Mouse (Mus musculus): ENCODE results near the gene Mdm2. TPM values are rescaled to one million over a fixed set of nuclear protein-coding genes. Genes with fewer than 3 reads are reported as not detected.
A peak's percentile ranks its signal among the peaks of the same experiment; 100 is the strongest.

The Mdm2 gene
- polyA plus RNA-seq, 1 experiment from 2014 or later: 67.5 TPM

DNA sequence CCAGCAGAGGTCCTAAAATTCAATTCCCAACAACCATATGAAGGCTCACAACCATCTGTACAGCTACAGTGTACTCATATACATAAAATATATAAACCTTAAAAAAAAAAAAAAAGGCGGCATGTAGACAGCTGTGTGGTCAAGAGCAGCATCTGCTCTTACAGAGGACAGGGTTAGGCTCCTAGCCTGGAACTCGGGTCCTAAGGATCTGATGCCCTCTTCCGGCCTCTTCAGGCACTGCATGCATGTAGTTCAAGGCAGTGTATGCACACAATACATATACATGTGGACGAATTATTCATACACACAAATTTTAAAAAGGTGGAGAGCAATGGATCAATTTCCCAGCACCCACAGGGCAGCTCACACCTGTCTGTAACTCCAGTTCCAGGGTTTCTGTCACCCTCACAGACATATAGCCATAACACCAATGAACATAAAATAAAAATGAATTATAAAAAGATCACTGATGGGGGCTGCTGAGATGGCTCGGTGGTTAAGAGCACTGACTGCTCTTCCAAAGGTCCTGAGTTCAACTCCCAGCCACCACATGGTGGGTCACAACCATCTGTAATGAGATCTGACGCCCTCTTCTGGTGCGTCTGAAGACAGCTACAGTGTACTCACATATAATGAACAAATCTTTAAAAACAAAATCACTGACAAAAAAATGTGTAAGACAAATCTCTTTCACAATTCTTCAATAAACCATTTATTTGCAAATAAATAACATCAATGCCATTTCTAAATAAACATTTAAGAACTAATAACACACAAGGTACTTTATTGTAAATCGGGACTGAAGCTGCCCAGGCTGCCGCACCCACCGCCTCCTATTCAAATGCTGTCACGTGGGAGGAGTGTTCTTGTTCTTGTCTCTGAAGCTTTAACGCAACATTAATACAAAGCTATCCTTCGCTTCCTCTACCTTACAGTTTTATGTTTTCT lies 22.1 kb downstream of the Mdm2 start:
- H3K4me3 ChIP-seq (replicated peaks): no peak overlapping the region
- H3K27ac ChIP-seq: no peak overlapping the region
- H3K27me3 ChIP-seq: no peaks in the 10 kb centered on the region
- peaks cover 60% of the 10 kb centered on the region for H3K36me3 ChIP-seq
- WGBS: 91% methylated on average over 13 of the region's 13 CpGs
- H3K9ac ChIP-seq (replicated peaks): no peak overlapping the region
- no peak overlapping the region for H3K4me2 ChIP-seq (replicated peaks)
- no peaks in the 10 kb centered on the region for H3K4me1 ChIP-seq (replicated peaks)
- H3K9me3 ChIP-seq: no peaks in the 10 kb centered on the region
- ATAC-seq: peak; percentile 43; the same call in 1 of the 2 replicates

GRCm38 (mm10) chr10:117687577-117687976 lies 23.0 kb downstream of the Mdm2 start:
- Histone ChIP-seq H3K4me3 (replicated peaks) (no peak overlapping the region), H3K9me3 (no peaks in the 10 kb centered on the region), H3K4me1 (replicated peaks) (no peaks in the 10 kb centered on the region), H3K36me3 (peaks cover 54% of the 10 kb centered on the region), H3K4me2 (replicated peaks) (no peak overlapping the region), H3K27me3 (no peaks in the 10 kb centered on the region), H3K27ac (no peak overlapping the region), H3K9ac (replicated peaks) (no peak overlapping the region)
- WGBS: 93% methylated on average over 7 of the region's 7 CpGs
- ATAC-seq: no peak

DNA sequence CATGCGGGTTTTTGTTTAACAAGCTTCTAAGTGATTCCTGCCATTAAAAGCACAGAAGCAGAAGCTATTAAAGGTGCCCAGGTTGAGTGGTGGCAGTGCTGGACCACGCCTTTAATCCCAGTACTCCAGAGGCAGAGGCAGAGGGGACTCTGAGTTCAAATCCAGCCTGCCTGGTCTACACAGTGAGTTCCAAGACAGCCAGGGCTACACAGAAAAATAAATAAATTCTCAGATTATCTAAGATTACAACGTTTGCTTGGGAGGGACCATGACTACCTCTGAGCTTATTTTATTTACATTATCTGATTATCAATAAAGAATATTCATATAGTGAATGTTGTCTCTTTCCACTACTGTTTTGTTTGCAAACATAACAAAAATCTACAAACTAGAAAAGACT lies 23.5 kb downstream of the Mdm2 start:
- Histone ChIP-seq H3K27me3 (no peaks in the 10 kb centered on the region), H3K4me3 (replicated peaks) (no peak overlapping the region), H3K9ac (replicated peaks) (no peak overlapping the region), H3K4me1 (replicated peaks) (no peaks in the 10 kb centered on the region), H3K9me3 (no peaks in the 10 kb centered on the region), H3K36me3 (peaks cover 48% of the 10 kb centered on the region), H3K4me2 (replicated peaks) (no peak overlapping the region), H3K27ac (no peak overlapping the region)
- no peak for ATAC-seq
- WGBS: 87% methylated on average over 3 of the region's 3 CpGs

- Histone ChIP-seq H3K4me2 (replicated peaks) (no peak overlapping the region), H3K36me3 (peaks cover 40% of the 10 kb centered on the region), H3K4me1 (replicated peaks) (no peaks in the 10 kb centered on the region), H3K27me3 (no peaks in the 10 kb centered on the region), H3K4me3 (replicated peaks) (no peak overlapping the region), H3K9me3 (no peaks in the 10 kb centered on the region), H3K9ac (replicated peaks) (no peak overlapping the region), H3K27ac (no peak overlapping the region)
- no peak for ATAC-seq
- 92% methylated on average over 13 of the region's 13 CpGs for WGBS
These were observed 24.5 kb downstream of the Mdm2 start for GRCm38 (mm10) chr10:117685849-117686591.

DNA sequence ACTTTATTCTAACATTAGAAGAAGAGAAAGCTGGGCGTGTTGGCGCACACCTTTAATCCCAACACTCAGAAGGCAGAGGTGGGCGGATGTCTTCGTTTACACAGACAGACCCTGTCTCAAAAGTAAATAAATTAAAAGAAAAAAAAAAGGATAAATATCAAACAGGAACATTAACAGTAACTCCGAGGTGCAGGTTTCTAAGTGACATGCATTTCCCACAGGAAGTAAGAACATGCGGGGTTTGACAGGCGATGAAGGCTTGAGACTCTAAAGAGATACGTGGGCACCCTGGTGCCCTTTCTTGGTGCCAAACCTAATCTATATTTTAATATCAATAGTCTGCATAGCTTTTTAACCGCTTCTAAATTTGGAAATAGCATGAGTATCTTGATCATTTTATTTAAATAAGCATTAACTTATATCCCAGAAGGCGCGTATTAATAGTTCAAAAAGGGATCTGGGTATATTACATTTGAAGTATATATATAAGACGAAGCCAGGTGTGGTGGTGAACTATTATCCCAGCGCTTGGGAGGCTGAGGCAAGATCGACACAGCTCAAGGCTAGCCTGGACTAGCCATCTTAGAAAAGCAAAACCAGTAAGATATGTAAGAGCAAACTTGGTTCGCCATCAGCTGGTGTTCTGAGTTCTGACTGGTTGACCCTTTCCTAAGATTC lies 25.2 kb downstream of the Mdm2 start:
- Histone ChIP-seq H3K4me3 (replicated peaks) (no peak overlapping the region), H3K27ac (no peak overlapping the region), H3K27me3 (no peaks in the 10 kb centered on the region), H3K9ac (replicated peaks) (no peak overlapping the region), H3K9me3 (no peaks in the 10 kb centered on the region), H3K4me1 (replicated peaks) (no peaks in the 10 kb centered on the region), H3K36me3 (peaks cover 33% of the 10 kb centered on the region), H3K4me2 (replicated peaks) (no peak overlapping the region)
- ATAC-seq: no peak
- WGBS: 93% methylated on average over 15 of the region's 15 CpGs

DNA sequence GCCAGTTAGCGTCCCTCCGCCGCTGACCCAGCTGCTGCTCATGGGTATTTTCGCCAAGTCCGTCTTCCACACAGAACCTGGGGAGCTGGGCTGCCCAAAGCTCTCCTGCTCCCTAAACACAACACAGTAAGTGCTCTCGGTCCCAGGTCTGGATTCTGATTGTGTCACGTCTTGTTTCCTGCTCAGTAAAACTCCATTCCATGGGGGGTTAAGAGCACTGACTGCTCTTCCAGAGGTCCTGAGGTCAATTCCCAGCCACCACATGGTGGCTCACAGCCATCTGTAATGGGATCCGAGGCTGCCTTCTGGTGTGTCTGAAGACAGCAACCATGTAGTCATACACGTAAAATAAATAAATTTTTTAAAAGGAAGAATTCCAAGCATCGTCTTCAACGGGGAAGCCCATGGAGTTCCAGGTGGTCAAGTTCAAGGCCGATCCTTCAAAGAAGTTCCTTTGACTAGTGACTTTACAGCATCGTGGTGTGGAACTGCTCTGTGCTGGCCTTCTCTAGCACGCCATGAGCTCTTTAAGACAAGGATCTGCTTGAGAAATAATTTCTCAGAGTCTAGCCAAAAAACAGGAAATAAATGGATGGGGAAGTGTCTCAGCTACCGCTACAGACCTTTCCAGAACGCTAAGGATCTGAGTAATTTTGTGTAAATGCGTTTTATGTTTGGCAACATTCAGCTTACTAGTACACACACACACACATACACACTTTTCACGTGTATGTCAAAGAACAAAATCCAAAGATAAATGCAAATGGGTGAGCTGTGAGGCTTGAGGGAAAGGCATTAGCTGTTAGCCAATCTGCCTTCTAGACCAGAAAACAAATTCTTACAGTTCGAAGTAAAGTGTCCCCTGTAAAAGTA lies 26.0 kb downstream of the Mdm2 start:
- no peak overlapping the region for H3K4me2 ChIP-seq (replicated peaks)
- H3K27ac ChIP-seq: no peak overlapping the region
- H3K27me3 ChIP-seq: no peaks in the 10 kb centered on the region
- H3K9ac ChIP-seq (replicated peaks): no peak overlapping the region
- no peaks in the 10 kb centered on the region for H3K4me1 ChIP-seq (replicated peaks)
- 92% methylated on average over 19 of the region's 19 CpGs for WGBS
- no peak for ATAC-seq
- peaks cover 26% of the 10 kb centered on the region for H3K36me3 ChIP-seq
- no peaks in the 10 kb centered on the region for H3K9me3 ChIP-seq
- H3K4me3 ChIP-seq (replicated peaks): no peak overlapping the region

DNA sequence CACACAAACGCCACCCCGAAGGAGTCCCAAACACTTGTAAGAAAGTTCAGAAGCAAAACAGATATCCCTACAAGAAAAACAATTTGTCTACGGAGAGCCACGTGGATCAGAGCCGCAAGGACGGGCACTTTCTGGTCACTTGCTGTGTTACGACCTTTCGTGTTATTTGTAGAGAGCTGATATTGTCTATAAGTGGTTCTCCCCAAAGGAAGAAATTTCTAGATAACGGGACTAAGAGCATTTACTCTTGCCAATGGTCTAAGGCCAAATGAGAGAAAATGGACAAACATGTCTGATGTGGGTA lies 26.9 kb downstream of the Mdm2 start:
- 93% methylated on average over 9 of the region's 9 CpGs for WGBS
- no peak overlapping the region for H3K27ac ChIP-seq
- no peaks in the 10 kb centered on the region for H3K9me3 ChIP-seq
- no peak overlapping the region for H3K4me2 ChIP-seq (replicated peaks)
- H3K4me3 ChIP-seq (replicated peaks): no peak overlapping the region
- no peak for ATAC-seq
- H3K27me3 ChIP-seq: no peaks in the 10 kb centered on the region
- no peak overlapping the region for H3K9ac ChIP-seq (replicated peaks)
- H3K4me1 ChIP-seq (replicated peaks): no peaks in the 10 kb centered on the region
- H3K36me3 ChIP-seq: peaks cover 18% of the 10 kb centered on the region

- Histone ChIP-seq H3K27me3 (no peaks in the 10 kb centered on the region), H3K4me2 (replicated peaks) (no peak overlapping the region), H3K4me3 (replicated peaks) (no peak overlapping the region), H3K9me3 (no peaks in the 10 kb centered on the region), H3K36me3 (peaks cover 13% of the 10 kb centered on the region; the same call in 1 of the 2 replicates), H3K9ac (replicated peaks) (no peak overlapping the region), H3K27ac (no peak overlapping the region), H3K4me1 (replicated peaks) (no peaks in the 10 kb centered on the region)
- no peak for ATAC-seq
- WGBS: 86% methylated on average over 30 of the region's 30 CpGs
These were observed 27.5 kb downstream of the Mdm2 start for GRCm38 (mm10) chr10:117682858-117683733.

- 0 out of 2 replicates have a peak, but pooled peaks cover 3% of the 10 kb centered on the region for H3K27me3 ChIP-seq
- 65% methylated on average over 14 of the region's 14 CpGs for WGBS
- H3K9ac ChIP-seq (replicated peaks): no peak overlapping the region
- no peak for ATAC-seq
- H3K4me1 ChIP-seq (replicated peaks): no peaks in the 10 kb centered on the region
- H3K4me2 ChIP-seq (replicated peaks): no peak overlapping the region
- no peaks in the 10 kb centered on the region for H3K9me3 ChIP-seq
- no peak overlapping the region for H3K27ac ChIP-seq
- no peak overlapping the region for H3K4me3 ChIP-seq (replicated peaks)
- peaks cover 6% of the 10 kb centered on the region; the same call in 1 of the 2 replicates for H3K36me3 ChIP-seq
These were observed 28.3 kb downstream of the Mdm2 start for GRCm38 (mm10) chr10:117681999-117682857.

DNA sequence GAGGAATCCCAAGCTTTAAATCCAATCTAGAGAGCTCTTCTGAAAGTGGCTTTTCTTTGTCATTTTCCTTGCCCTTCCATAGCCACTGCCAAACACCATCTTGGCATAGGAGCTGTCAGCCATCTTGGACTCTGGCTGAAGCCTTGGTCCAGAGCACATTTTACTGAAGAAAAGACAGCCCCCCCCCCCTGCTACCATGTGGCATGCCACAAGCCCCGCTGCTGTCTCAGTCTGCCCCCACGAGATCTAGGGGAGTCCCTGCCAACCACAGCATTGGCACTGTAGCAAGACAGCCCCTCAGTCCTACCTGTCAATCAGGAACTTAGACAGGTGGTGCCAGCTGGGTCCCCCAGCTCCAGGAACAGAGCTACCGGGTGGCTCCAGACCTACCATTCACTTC lies 29.0 kb downstream of the Mdm2 start:
- Histone ChIP-seq H3K4me3 (replicated peaks) (no peak overlapping the region), H3K4me1 (replicated peaks) (no peaks in the 10 kb centered on the region), H3K27ac (no peak overlapping the region), H3K9ac (replicated peaks) (no peak overlapping the region), H3K4me2 (replicated peaks) (no peak overlapping the region), H3K27me3 (0 out of 2 replicates have a peak, but pooled peaks cover 3% of the 10 kb centered on the region), H3K36me3 (0 out of 2 replicates have a peak, but pooled peaks cover 5% of the 10 kb centered on the region), H3K9me3 (no peaks in the 10 kb centered on the region)
- 90% methylated on average over 3 of the region's 3 CpGs for WGBS
- ATAC-seq: no peak
